Mouse (Mus musculus) gastrocnemius, adult 2 months (tissue): ENCODE results near the gene Cgrrf1. TPM values are rescaled to one million over a fixed set of nuclear protein-coding genes. Genes with fewer than 3 reads are reported as not detected.

ENCODE experiments used
- DNase-seq: peaks from one replicate; pipeline ENCODE4 v3.0.0; 2022
- H3K27ac ChIP-seq: fragments of 200-600 bp; 2 replicates; pipeline ENCODE4 v1.8.1; 2022; ENCODE audit warnings: mild to moderate bottlenecking
- H3K4me3 ChIP-seq: fragments of 200-600 bp; 2 replicates; pipeline ENCODE4 v1.8.1; 2022; ENCODE audit warnings: mild to moderate bottlenecking, moderate library complexity
- CTCF ChIP-seq: fragments of 200-600 bp; IDR thresholded peaks from 2 replicates; pipeline ENCODE4 v1.8.1; 2022; ENCODE audit warnings: antibody characterized with exemption, mild to moderate bottlenecking, moderate library complexity
- intact Hi-C: fragments of 180-260 bp; cut with DNase I; formaldehyde crosslinking; loops from one replicate; pipeline ENCODE4 v1.15.1; 2025
- total RNA-seq, 2 experiments: library from RNA; stranded (reverse); gene quantifications; 2 replicates each; pipeline ENCODE4 v1.2.3; 2021

Cgrrf1 gene
- total RNA-seq, 2 experiments from 2014 or later, result 53.0 to 58.9 TPM

DNA sequence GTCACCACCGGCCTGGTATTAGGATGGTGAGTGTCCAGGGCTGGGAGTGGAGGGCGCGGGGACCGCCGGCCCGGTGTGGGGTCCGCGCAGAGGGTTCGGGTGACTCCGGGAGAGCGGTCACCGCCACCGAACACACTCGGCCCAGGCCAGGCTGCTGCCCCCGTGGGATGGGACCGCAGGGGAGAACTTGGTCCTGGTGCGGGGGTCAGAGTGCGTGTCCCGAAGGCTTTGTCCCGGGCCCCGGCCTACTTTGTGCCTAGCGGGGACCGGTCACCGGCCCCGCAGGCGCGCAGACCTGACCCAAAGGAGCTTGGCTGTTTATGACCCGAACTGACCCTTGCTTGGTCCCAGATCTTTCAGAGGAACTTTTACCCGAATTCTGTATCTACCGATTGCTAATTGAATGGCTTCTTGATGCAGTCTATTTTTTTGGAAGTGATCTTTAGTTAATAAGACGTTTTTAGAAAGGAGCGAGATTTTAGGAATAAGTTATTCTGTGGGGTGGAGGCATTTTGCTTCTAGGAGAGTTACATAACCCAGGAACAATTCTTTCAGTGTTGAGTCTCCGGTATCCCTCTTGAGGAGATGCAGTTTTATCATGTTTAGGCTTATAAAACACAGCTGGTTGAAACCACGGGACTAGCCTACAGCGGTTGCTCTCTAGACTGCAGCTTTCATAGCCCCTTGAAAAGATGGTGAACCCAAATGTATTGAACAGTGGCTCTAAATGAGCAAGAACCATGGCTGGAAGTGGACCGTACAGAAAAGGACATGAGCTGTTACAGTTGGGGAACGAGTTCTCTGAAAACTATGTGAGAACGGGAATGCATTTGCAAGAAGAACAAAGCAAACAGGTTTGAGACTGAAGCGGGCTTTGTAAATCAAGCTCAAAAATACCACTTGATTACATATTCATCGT lies 688 bp downstream of the Cgrrf1 start:
- peak overlapping the region; percentile 94 for H3K4me3 ChIP-seq
- peak overlapping the region; percentile 96 for H3K27ac ChIP-seq
- DNase-seq, result peak; percentile 70
- TF ChIP-seq CTCF, result no peak
- intact Hi-C loops, result loop anchor here (5.0 kb wide), 1 partner anchor 255 kb away; no protein-coding TSS in a partner anchor

DNA sequence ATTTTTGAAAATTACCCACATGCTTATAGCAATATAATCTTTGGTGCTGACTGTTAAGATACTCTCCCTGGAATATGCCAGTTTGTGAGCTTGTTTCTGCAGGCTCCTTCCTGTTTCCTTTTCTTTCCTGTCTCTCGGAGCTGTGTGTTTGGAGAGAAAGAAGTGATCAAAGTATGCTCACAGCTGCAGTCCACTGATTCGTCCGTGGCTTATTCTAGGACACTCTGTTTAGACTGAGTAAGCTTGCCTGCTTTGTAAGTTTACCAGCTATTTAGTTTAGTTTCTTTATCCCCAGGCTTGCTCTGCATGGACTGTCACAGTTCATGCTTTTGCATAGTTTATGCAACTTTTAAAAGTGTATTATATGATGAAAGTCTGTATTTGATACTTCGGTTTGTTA lies 7.4 kb downstream of the Cgrrf1 start:
- Histone ChIP-seq H3K4me3 (no peak overlapping the region), H3K27ac (no peak overlapping the region)
- intact Hi-C loops, result no loop called here
- no peak for DNase-seq
- TF ChIP-seq CTCF, result no peak

DNA sequence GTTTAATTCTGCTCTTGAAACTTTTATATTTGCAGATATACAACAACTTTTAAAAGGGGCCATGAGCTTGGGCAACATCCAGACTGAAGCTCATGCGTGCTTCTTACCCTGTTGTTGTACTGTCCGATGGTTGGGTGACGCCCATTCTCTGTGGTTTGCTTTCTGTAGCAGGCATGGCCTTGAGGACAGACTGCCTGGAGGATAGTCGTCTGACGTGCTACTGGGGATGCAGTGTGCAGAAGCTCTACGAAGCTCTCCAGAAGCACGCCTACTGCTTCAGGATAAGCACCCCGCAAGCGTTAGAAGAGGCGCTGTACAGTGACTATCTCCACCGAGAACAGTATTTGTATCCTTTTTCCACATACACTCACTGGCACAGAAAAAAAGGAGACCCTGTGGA lies 13.8 kb downstream of the Cgrrf1 start:
- intact Hi-C loops, result no loop called here
- no peak for DNase-seq
- Histone ChIP-seq H3K27ac (no peak overlapping the region), H3K4me3 (no peak overlapping the region)
- TF ChIP-seq CTCF, result no peak

DNA sequence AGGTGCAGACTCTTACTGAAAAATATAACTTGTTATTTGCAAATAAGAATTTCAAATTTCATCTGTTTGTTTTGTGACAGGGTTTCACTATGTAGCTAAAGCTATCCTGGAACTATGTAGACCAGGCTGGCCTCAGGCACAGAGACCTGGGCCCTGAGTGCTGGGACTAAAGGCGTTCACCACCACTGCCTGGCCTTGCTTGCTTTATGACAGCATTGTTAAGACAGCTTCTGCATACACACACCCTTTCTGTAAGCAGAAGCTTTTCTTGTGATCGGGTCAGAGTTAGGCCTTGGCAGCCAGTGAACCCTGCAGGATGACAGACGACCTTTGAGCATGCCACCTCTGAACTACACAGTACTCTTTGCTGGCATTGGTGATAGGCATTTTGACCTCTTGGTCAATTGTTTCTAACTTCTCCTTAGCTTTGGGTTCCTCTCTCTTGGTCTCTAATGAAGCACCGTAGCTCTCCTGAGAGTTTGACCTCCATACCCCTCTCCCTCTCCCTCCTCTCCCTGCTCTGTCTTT lies 16.2 kb downstream of the Cgrrf1 start:
- no peak for TF ChIP-seq CTCF
- no peak overlapping the region for H3K4me3 ChIP-seq
- intact Hi-C loops, result no loop called here
- no peak overlapping the region for H3K27ac ChIP-seq
- DNase-seq, result no peak

- Histone ChIP-seq H3K4me3 (no peak overlapping the region), H3K27ac (no peak overlapping the region)
- no peak for DNase-seq
- TF ChIP-seq CTCF, result no peak
- intact Hi-C loops, result no loop called here
Observed at GRCm38 (mm10) chr14:46848736-46849135, 16.8 kb downstream of the Cgrrf1 start.

DNA sequence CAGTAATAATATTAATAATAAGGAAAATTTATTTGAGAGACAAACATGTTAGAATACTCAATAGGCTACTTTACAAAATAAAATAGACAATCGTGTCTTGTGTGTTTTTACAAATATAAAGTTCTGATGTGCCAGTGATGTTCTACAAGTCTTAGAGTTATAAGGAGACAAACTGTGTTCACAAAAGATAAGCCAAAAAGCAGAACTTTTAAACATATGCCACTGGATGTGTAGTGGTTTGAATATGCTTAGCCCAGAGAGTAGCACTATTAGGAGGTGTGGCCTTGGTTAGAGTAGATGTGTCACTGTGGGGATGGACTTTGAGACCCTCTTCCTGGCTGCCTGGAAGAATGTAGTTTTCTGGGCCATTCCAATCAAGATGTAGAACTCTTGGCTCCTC lies 17.8 kb downstream of the Cgrrf1 start:
- intact Hi-C loops, result no loop called here
- no peak overlapping the region for H3K27ac ChIP-seq
- TF ChIP-seq CTCF, result no peak
- no peak overlapping the region for H3K4me3 ChIP-seq
- DNase-seq, result no peak

DNA sequence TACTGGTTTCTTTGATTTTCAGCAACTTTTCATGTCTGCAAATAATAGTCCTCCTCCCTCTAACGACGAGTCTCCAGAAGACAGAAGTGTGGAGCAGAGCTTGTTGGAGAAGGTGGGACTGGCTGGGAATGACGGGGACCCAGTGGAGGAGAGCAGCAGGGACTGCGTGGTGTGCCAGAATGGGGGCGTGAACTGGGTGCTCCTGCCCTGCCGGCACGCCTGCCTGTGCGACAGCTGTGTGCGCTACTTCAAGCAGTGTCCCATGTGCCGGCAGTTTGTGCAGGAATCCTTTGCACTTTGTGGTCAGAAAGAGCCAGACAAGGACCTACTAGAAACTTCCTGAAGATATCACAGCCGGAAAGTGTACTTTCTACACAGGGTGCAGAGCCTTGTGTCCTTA lies 21.8 kb downstream of the Cgrrf1 start:
- no peak for TF ChIP-seq CTCF
- Histone ChIP-seq H3K27ac (no peak overlapping the region), H3K4me3 (no peak overlapping the region)
- DNase-seq, result no peak
- intact Hi-C loops, result no loop called here

DNA sequence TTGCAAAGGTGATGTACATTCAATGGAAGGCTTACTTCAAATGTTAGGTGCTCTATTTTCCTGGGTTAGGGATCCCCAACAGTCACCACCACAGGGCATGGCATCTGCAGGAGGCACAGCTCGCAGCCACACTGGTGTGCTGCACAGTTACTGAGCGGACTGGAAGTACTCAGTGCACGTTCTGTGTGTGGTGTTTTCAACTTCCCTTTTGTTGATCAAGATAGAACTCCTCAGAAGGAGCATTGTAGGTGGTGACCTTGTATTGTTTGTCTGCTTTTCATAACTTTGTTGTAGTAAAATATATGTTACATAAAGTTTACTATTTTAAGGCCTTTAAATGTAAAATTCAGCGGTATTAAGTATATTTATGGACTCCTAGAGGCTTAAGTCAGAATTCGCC lies 31.0 kb downstream of the Cgrrf1 start:
- Histone ChIP-seq H3K4me3 (no peak overlapping the region), H3K27ac (no peak overlapping the region)
- intact Hi-C loops, result no loop called here
- no peak for TF ChIP-seq CTCF
- no peak for DNase-seq

DNA sequence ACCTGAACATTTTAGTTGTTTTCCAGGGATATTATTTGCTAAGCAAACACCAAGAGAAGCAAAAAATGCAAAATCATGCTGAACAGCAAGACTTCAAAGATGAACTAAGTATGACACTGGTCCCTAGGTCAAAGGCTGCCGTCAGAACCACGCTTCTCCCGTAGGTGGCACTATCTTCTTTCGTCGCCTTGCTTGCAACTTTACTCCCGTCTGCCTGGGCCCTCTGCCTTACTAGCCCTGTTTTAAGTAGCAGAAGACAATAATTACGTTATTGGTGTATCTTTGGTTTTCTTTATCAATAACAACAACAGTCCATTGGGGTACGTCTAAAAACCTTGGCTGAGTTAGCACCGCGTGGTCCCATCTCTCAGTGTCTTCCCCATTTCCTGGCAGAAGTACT lies 49.0 kb downstream of the Cgrrf1 start:
- DNase-seq, result peak; percentile 80
- TF ChIP-seq CTCF, result peak; percentile 90
- H3K27ac ChIP-seq, result peak overlapping the region; percentile 91
- intact Hi-C loops, result loop anchor here (1.0 to 5.0 kb wide), 5 partner anchors 59 to 368 kb away; partner anchors contain the start of genes Gch1 and Gmfb
- peak overlapping the region; percentile 91 for H3K4me3 ChIP-seq

DNA sequence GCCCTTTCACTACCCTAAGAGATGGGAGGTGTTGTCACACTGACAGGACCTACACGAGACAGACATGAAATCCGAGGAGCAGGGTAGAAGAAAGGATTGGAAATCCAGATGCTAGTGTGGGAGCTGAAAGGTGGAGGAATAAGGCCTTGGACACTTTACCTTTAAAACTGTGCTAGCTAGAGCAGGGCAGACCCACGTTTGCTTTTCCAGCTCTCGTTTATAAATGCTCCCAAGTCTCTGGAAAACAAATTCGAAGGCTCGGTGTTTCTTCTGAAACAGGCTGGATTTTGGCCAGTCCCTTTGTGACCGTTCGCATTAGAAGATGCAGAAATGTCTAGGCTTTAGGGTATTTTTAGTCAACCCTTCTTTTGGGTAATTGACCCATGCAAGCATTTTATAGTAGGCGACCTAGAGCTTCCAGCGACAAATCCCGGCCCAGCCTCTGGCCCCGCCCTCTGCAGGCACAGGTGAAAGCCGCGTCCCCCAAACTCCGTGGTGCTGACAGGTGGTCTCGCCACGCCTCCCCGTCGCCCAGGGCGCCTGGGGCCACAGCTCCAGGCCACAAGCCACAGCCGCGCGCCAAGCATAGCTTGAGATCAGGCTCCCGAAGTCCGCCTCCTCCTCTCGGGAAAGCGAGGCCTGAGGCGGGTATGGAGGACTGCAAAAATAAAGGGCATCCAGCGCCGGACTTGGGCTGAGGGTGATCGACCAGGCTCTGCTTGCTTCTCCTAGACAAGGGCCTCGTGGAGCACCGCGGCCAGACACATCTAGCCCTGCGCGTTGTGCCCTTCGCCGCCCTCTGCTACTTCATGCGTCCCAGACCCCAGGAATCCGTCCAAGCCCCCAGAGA lies 49.9 kb downstream of the Cgrrf1 start:
- peak; percentile 78 for DNase-seq
- H3K4me3 ChIP-seq, result peak overlapping the region; percentile 91
- TF ChIP-seq CTCF, result no peak
- intact Hi-C loops, result loop anchor here (1.0 to 5.0 kb wide), 5 partner anchors 60 to 367 kb away; partner anchors contain the start of genes Gch1 and Gmfb
- H3K27ac ChIP-seq, result peak overlapping the region; percentile 91

DNA sequence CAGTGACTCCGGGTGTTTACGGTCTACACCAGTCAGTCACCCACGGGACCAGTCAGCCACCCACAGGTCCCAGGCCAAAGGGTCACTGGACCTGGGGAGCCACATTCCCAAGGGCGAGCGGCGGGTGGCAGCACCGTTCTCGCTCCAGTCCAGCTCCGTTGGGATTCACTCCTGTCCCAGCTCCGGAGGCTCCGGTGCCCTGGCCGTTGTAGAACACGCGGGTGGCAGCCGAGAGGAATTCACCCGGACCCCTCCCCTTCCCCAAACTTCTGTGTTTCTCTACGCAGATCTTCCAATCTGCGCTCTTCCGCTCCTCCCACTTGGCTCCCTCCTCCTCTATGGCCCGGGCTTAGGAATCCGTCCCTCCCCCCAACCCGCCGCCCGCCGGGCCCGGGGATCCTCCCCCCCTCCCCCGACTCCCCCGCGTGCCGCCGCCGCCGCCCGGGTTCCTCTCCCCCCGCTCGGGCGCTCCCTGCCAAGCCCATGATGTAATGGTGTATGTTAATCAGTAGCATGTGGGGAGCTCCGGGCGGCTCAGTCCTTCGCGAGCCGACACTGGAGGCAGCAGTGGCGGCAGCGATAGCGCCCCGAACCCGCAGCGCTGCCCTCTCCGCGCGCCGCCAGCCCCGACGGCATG lies 50.6 kb downstream of the Cgrrf1 start, which contains the start of gene Samd4:
TSS of gene Samd4 (plus strand) at position 424 of the 637 bp plus-strand sequence.
- Histone ChIP-seq H3K4me3 (peak within 1 kb of the TSS; percentile 91), H3K27ac (peak within 1 kb of the TSS; percentile 91)
- DNase-seq, result peak; percentile 95
- peak; percentile 64 for TF ChIP-seq CTCF
- intact Hi-C loops, result loop anchor here (1.0 to 5.0 kb wide), 4 partner anchors 60 to 305 kb away; partner anchors contain the start of genes Gch1 and Gmfb
